Mouse (Mus musculus) hindbrain, embryonic 12.5 days (tissue): ENCODE measurements at regions not wholly inside any gene's neighbourhood (a gene's known extent, or its start where the extent isn't known, plus 50 kb on each side); places are given as distances from the start of the nearest gene placed in this dataset. TPM values are rescaled to one million over a fixed set of nuclear protein-coding genes. Genes with fewer than 3 reads are reported as not detected.
A peak's percentile ranks its signal among the peaks of the same experiment; 100 is the strongest.
"Not testable (repeated sequence)": the region's sequence is repeated elsewhere in the genome, so short reads cannot be mapped to it uniquely, and the experiment has no call there.

ENCODE experiments used
- ATAC-seq: fragments of 200-750 bp; cut with Nextera tagmentation; 2 replicates; pipeline ENCODE4 v1.8.0; 2017; ENCODE audit warnings: moderate TSS enrichment; ENCODE audit not compliant: low FRiP score
- H3K27ac ChIP-seq: fragments of 300-500 bp; sonication (generic); 2 replicates; pipeline ENCODE4 v1.5.1; 2016; ENCODE audit warnings: mild to moderate bottlenecking
- H3K27me3 ChIP-seq: fragments of 300-500 bp; sonication (generic); 2 replicates; pipeline ENCODE4 v1.6.1; 2016; ENCODE audit warnings: mild to moderate bottlenecking
- H3K36me3 ChIP-seq: fragments of 300-500 bp; sonication (generic); 2 replicates; pipeline ENCODE4 v1.6.1; 2016; ENCODE audit warnings: mild to moderate bottlenecking
- H3K4me1 ChIP-seq: fragments of 300-500 bp; sonication (generic); 2 replicates; pipeline ENCODE4 v1.6.1; 2016
- H3K4me2 ChIP-seq: fragments of 300-500 bp; sonication (generic); replicated peaks from 2 replicates; pipeline ENCODE4 v1.6.1; 2016; ENCODE audit warnings: mild to moderate bottlenecking
- H3K4me3 ChIP-seq: fragments of 300-500 bp; sonication (generic); 2 replicates; pipeline ENCODE4 v1.5.1; 2016; ENCODE audit warnings: mild to moderate bottlenecking
- H3K9ac ChIP-seq: fragments of 300-500 bp; sonication (generic); 2 replicates; pipeline ENCODE4 v1.6.1; 2016; ENCODE audit warnings: mild to moderate bottlenecking, moderate library complexity
- H3K9me3 ChIP-seq: fragments of 300-500 bp; sonication (generic); replicated peaks from 2 replicates; pipeline ENCODE4 v1.6.1; 2016; ENCODE audit warnings: mild to moderate bottlenecking
- WGBS: fragments of 180-500 bp; shearing (Covaris S2); methylation state at CpG from one replicate; pipeline ENCODE4 v1.1.7; 2016; 5-methylcytosine and 5-hydroxymethylcytosine counted together
- microRNA-seq: library from miRNA; unstranded; fragments of <30 nt; microRNA quantifications from one replicate; pipeline ENCODE4, GENCODE M21; 2017

DNA sequence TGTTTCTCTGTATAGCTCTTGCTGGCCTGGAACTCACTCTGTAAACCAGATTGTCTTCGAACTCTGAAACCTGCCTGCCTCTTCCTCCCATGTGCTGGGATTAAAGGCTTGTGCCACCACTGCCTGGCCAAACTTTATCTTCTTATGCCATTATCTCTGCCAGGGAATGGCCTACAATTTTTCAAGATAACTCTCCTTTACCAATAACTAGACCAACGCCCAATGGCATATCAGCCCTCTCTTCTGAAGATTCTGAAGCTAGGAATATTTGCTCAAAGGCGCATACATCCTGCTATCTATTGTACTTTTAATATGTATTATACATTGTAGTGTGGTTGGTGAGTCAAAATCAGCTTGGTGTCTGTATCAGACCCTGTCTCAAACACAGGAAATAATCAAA, 235.4 kb upstream of the Cts3 start:
- H3K27ac ChIP-seq, H3K4me3 ChIP-seq, ATAC-seq, H3K27me3 ChIP-seq, H3K4me1 ChIP-seq, H3K9ac ChIP-seq, H3K36me3 ChIP-seq, H3K9me3 ChIP-seq, H3K4me2 ChIP-seq: not testable (repeated sequence)
- 91% methylated on average over 3 of the region's 3 CpGs for WGBS

DNA sequence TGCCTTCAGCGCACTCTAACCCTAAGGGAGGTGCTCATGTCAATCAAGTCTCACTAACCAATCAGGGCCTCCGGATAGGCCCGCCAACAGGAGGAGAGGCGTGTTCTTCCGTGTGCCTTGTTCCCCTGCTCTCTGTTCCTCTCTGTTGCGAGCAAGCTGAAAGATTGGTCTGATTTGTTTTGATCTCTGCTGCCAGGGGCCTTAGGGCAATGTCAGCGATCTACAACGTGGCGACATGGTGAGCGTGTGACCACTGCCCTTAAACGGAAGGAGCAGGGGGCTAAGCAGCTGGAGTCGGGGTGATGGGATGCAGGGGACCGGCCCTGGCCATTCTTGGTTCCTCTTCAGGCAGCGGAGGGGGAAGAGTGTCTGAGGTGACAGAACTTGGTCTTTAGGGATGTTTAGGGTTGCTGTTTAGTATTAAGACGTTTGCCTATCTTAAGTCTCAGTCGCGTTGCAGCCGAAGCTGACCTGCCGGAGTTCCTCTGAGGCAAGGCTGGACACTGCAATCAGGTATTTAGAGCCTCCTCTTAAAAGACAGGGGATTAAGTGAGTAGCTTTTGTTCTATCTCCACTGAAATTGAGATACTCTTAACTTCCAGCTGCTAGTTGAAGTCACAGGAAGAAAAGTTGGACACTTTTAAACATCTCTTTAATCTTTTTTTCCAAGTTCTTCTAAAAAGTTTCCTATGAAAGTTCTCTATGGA, 234.4 kb upstream of the Cts3 start:
- peak; percentile 52; the same call in 1 of the 2 replicates for ATAC-seq
- not testable (repeated sequence) for H3K36me3 ChIP-seq, H3K9me3 ChIP-seq, H3K4me1 ChIP-seq, H3K27me3 ChIP-seq
- 2% methylated on average over 19 of the region's 19 CpGs for WGBS
- H3K4me3 ChIP-seq, result peak overlapping the region; percentile 58
- peak overlapping the region; percentile 53 for H3K4me2 ChIP-seq
- peak overlapping the region; percentile 74 for H3K9ac ChIP-seq
- H3K27ac ChIP-seq, result 0 out of 2 replicates have a peak overlapping the region, but pooled peaks have one; percentile 30

DNA sequence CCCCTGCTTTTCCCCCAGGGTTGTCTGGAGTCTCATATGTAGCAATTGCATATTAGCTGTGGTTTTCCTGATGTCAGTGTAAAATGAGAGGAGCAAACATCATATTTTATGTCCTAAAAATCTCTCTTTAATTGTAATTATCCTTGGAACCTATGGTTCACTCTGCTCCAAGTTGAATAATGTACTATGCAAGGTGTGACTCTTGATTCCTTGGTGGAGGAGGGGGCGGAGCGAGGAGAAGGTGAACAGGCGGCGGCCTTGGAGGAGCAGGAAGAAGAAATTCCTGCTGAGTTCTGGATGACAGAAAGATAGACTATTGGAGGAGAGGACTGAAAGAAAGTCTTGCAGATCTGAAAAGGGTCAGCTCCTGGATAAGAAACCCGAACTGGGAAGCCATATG, 233.8 kb upstream of the Cts3 start:
- not testable (repeated sequence) for H3K9ac ChIP-seq, H3K27me3 ChIP-seq, H3K36me3 ChIP-seq, H3K27ac ChIP-seq, ATAC-seq, H3K4me1 ChIP-seq, H3K9me3 ChIP-seq
- peak overlapping the region; percentile 53 for H3K4me2 ChIP-seq
- peak overlapping the region; percentile 58 for H3K4me3 ChIP-seq
- WGBS, result 30% methylated on average over 5 of the region's 5 CpGs

DNA sequence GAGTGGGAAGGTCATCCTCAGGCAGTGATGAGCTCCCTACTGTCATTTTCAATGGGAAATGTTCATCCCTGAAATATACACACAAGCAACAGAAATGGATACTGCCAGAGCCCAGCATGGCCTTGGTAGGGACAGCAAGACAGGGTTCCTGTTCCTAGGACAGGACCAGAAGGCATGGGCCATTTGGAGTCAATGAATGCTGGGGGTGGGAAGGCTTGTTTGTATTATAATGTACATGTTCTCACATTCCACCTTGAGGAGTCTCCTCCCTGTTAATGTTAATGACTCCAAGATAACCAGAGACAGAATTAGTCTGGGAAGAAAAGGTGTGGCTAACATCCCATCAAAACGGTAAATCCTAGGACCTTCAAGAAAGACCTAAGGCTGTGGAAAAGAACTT, 193.5 kb upstream of the Cts3 start:
- not testable (repeated sequence) for H3K36me3 ChIP-seq, ATAC-seq, H3K9ac ChIP-seq, H3K4me3 ChIP-seq, H3K9me3 ChIP-seq, H3K27me3 ChIP-seq, H3K27ac ChIP-seq, H3K4me2 ChIP-seq, H3K4me1 ChIP-seq
- 79% methylated on average over 1 of the region's 1 CpGs for WGBS

Small RNA genes lying in the stretch of these regions (microRNA-seq; reads per million reads assigned to microRNA genes)
- not detected for gene Gm23739
